Mouse (Mus musculus) activated CD4-positive, CD25-positive, alpha-beta regulatory T cell (primary cell): Measurements from ENCODE around the gene Esp1. TPM values are rescaled to one million over a fixed set of nuclear protein-coding genes. Genes with fewer than 3 reads are reported as not detected.

ENCODE experiments used
- polyA plus RNA-seq, 2 experiments: library from polyadenylated mRNA; unstranded; fragments of 100-300 nt; shearing (Covaris generic); gene quantifications; one replicate each; pipeline ENCODE4 v1.2.1; 2017

Gene Esp1
- not detected for polyA plus RNA-seq

DNA sequence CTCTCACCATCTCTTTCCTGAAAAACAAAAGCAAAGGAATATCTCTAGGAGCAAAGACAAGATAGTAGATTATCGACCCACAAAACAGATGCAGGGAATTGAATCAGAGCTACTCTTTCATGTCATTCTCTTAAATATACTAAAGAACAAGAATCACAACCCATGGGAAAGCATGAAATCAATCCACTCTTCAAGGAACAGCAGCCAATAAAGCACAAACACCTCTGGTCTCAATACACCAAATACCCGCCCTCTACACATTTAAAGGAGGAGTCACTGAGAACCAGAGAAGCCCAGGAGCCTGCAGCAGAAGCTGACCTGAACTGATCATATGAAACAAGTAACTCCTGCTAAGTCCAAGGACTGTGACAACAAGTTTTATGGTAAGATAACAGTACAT, at the start of gene Esp1:
Esp1 (plus strand) TSS at position 301 of the 400 bp plus-strand sequence.

Other genes starting within 250 kb of the Esp1 start
- gene Esp8, start 207.1 kb upstream of the Esp1 start, polyA plus RNA-seq, result not detected
- not detected for gene Esp6, start 165.6 kb upstream of the Esp1 start, polyA plus RNA-seq
- not detected for gene Esp4, start 128.5 kb upstream of the Esp1 start, polyA plus RNA-seq
- gene Esp3, start 95.0 kb upstream of the Esp1 start, polyA plus RNA-seq, result not detected
- gene Crisp2, start 79.9 kb downstream of the Esp1 start, polyA plus RNA-seq, result not detected
- 1 to 10 TPM in 1 of 2 experiments, under 1 TPM in 1; 0.56 to 3.4 TPM for gene Rhag, start 84.0 kb downstream of the Esp1 start, polyA plus RNA-seq
- under 1 TPM in 1 of 2 experiments, not detected in 1; 0.38 TPM for gene 9130008F23Rik, start 153.4 kb downstream of the Esp1 start, polyA plus RNA-seq
- gene Glyatl3, start 187.2 kb downstream of the Esp1 start, polyA plus RNA-seq, result not detected
- gene Mut, start 207.6 kb downstream of the Esp1 start, polyA plus RNA-seq, result 10 to 100 TPM; 16.7 to 23.3 TPM
- 10 to 100 TPM; 17.3 to 26.5 TPM for gene Cenpq, start 207.9 kb downstream of the Esp1 start, polyA plus RNA-seq